Mouse (Mus musculus): ENCODE measurements around the gene Faap100.

- TF ChIP-seq POLR2A (IDR thresholded peaks at IDR 0.05; ENCODE audit: borderline replicate concordance, low read depth, low read length) (no peak), CTCF (IDR thresholded peaks at IDR 0.05; ENCODE audit: low read depth, low read length) (no peak)
Measured at GRCm38 (mm10) chr11:120360062-120360461, 18.5 kb downstream of the Faap100 start.

All from bone marrow macrophage, adult 2 months (primary cell).